Mouse (Mus musculus) cortical plate, adult 2 months (tissue): ENCODE results near the gene Dpagt1.

Experiments
- CTCF ChIP-seq: fragments of 200-500 bp; IDR thresholded peaks from 2 replicates; pipeline ENCODE4 v1.5.1; 2011; ENCODE audit warnings: mild to moderate bottlenecking, control low read depth, low read length; ENCODE audit not compliant: insufficient read depth; ENCODE audit errors: extremely low read depth
- POLR2A ChIP-seq: fragments of 200-500 bp; IDR thresholded peaks from 2 replicates; pipeline ENCODE4 v1.6.1; 2011; ENCODE audit warnings: mild to moderate bottlenecking, low read length, control low read depth; ENCODE audit not compliant: insufficient read depth; ENCODE audit errors: extremely low read depth

DNA sequence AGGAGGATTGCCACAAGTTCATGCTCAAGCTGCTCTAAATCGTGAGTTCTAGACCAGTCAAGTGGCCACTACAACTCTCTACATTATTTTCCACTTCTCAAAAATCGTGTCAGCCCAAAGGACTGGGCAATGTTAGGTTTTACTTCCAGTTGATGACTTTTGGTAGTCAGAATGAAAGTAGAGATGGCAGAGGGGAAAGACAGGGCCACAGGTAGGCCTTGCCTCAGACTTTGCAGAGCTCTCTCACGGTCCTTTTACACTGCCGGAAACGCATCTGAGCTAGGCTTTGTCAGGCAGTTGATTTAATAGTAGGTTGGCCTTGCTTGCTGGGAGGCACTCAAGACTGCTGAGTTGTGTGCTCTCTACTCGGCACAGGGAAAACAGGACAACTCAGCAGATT, 1.7 kb upstream of the Dpagt1 start:
- TF ChIP-seq CTCF, result no peak
- TF ChIP-seq POLR2A, result no peak
